Mouse (Mus musculus): ENCODE data around the gene Tubb5.

The Tubb5 gene

GRCm38 (mm10) chr17:35825109-35825850 lies 12.8 kb downstream of the Tubb5 start:
- no peak for DNase-seq (ENCODE audit: low spot score in 2 of 2)

- DNase-seq (ENCODE audit: low spot score in 2 of 2), result no peak
Observed at GRCm38 (mm10) chr17:35824402-35824801, 13.7 kb downstream of the Tubb5 start.

GRCm38 (mm10) chr17:35822964-35823937 lies 14.9 kb downstream of the Tubb5 start, which contains the start of gene Flot1:
Flot1 (plus strand) TSS chr17:35823230.
- DNase-seq (ENCODE audit: low spot score in 2 of 2), result peak in 1 of 2 experiments; percentile 84

- no peak for DNase-seq (ENCODE audit: low spot score in 2 of 2)
Observed at GRCm38 (mm10) chr17:35822564-35822963, 15.5 kb downstream of the Tubb5 start.

GRCm38 (mm10) chr17:35821439-35822430 lies 16.4 kb downstream of the Tubb5 start, which contains the start of gene Ier3:
Ier3 (plus strand) TSS chr17:35821684.
- DNase-seq (ENCODE audit: low spot score in 2 of 2), result peak in 1 of 2 experiments; percentile 69

- no peak for DNase-seq (ENCODE audit: low spot score in 2 of 2)
Observed at GRCm38 (mm10) chr17:35820111-35820510, 18.0 kb downstream of the Tubb5 start.

GRCm38 (mm10) chr17:35817226-35817625 lies 20.9 kb downstream of the Tubb5 start:
- no peak for DNase-seq (ENCODE audit: low spot score in 2 of 2)

GRCm38 (mm10) chr17:35816686-35817085 lies 21.4 kb downstream of the Tubb5 start:
- no peak for DNase-seq (ENCODE audit: low spot score in 2 of 2)

GRCm38 (mm10) chr17:35815836-35816235 lies 22.3 kb downstream of the Tubb5 start:
- DNase-seq (ENCODE audit: low spot score in 2 of 2), result no peak

GRCm38 (mm10) chr17:35814678-35815077 lies 23.4 kb downstream of the Tubb5 start:
- DNase-seq (ENCODE audit: low spot score in 2 of 2), result no peak

- no peak for DNase-seq (ENCODE audit: low spot score in 2 of 2)
Observed at GRCm38 (mm10) chr17:35813653-35814052, 24.5 kb downstream of the Tubb5 start.

GRCm38 (mm10) chr17:35813245-35813647 lies 24.9 kb downstream of the Tubb5 start:
- DNase-seq (ENCODE audit: low spot score in 2 of 2), result peak in 1 of 2 experiments; percentile 79

- no peak for DNase-seq (ENCODE audit: low spot score in 2 of 2)
Observed at GRCm38 (mm10) chr17:35812736-35813135, 25.4 kb downstream of the Tubb5 start.

- DNase-seq (ENCODE audit: low spot score in 2 of 2), result no peak
Observed at GRCm38 (mm10) chr17:35812307-35812706, 25.8 kb downstream of the Tubb5 start.

- no peak for DNase-seq (ENCODE audit: low spot score in 2 of 2)
Observed at GRCm38 (mm10) chr17:35810900-35811648, 27.0 kb downstream of the Tubb5 start.

GRCm38 (mm10) chr17:35809395-35809794 lies 28.7 kb downstream of the Tubb5 start:
- DNase-seq (ENCODE audit: low spot score in 2 of 2), result no peak

- no peak for DNase-seq (ENCODE audit: low spot score in 2 of 2)
Observed at GRCm38 (mm10) chr17:35808073-35808472, 30.0 kb downstream of the Tubb5 start.

GRCm38 (mm10) chr17:35803858-35804399 lies 34.2 kb downstream of the Tubb5 start:
- DNase-seq (ENCODE audit: low spot score in 2 of 2), result no peak

- DNase-seq (ENCODE audit: low spot score in 2 of 2), result no peak
Observed at GRCm38 (mm10) chr17:35803020-35803419, 35.1 kb downstream of the Tubb5 start.

- no peak for DNase-seq (ENCODE audit: low spot score in 2 of 2)
Observed at GRCm38 (mm10) chr17:35800905-35801304, 37.2 kb downstream of the Tubb5 start.
